ENCODE assay signal across 23 mouse cellular contexts in genomic region chr11:53081310-53081709, GRCm38 (mm10).
"Had no signal": no experiment of that assay in that cellular context is flagged by ENCODE, and none has a peak within 500 bp of the region (broad histone marks: within the 10 kb centered on the region; RNA-seq: fewer than 3 reads in every experiment).

No protein-coding gene starts in this region.

- DNase-seq: kidney, postnatal 10 days; layer of hippocampus, postnatal 36 days; left cerebral cortex, postnatal 4 days; liver, postnatal 0 days; lung, embryonic 14.5 days; right cerebral cortex, adult 18-20 months; right cerebral cortex, postnatal 14 days; right cerebral cortex, postnatal 4 days; spleen, adult 18-20 months; thymus, postnatal 25 days had no signal

- H3K9me3 ChIP-seq: limb, embryonic 15.5 days; midbrain, embryonic 15.5 days; neural tube, embryonic 15.5 days; stomach, embryonic 15.5 days had no signal

- ATAC-seq: liver, postnatal 0 days; lung, postnatal 0 days; midbrain, embryonic 15.5 days had no signal

- H3K4me3 ChIP-seq: kidney, embryonic 15.5 days; left cerebral cortex, adult 2 months; limb, embryonic 12.5 days; limb, embryonic 15.5 days; midbrain, embryonic 12.5 days; midbrain, embryonic 15.5 days; neural tube, embryonic 12.5 days; neural tube, embryonic 15.5 days; stomach, embryonic 15.5 days had no signal

- H3K9ac ChIP-seq: kidney, embryonic 15.5 days; limb, embryonic 12.5 days; limb, embryonic 15.5 days; liver, embryonic 14.5 days; liver, postnatal 0 days; lung, embryonic 14.5 days; midbrain, embryonic 12.5 days; midbrain, embryonic 15.5 days; neural tube, embryonic 12.5 days; neural tube, embryonic 15.5 days; stomach, embryonic 15.5 days had no signal

- H3K4me1 ChIP-seq: midbrain, embryonic 12.5 days; midbrain, embryonic 15.5 days; neural tube, embryonic 12.5 days; stomach, embryonic 15.5 days had no signal

- H3K36me3 ChIP-seq: kidney, embryonic 15.5 days; limb, embryonic 12.5 days; limb, embryonic 15.5 days; midbrain, embryonic 12.5 days; midbrain, embryonic 15.5 days; neural tube, embryonic 12.5 days; neural tube, embryonic 15.5 days; stomach, embryonic 15.5 days had no signal

- H3K4me2 ChIP-seq: kidney, embryonic 15.5 days; limb, embryonic 12.5 days; limb, embryonic 15.5 days; liver, embryonic 11.5 days; lung, embryonic 14.5 days; midbrain, embryonic 12.5 days; midbrain, embryonic 15.5 days; neural tube, embryonic 12.5 days; neural tube, embryonic 15.5 days; stomach, embryonic 15.5 days had no signal

- H3K27ac ChIP-seq: kidney, embryonic 15.5 days; left cerebral cortex, adult 2 months; limb, embryonic 12.5 days; limb, embryonic 15.5 days; liver, embryonic 14.5 days; macrophage; midbrain, embryonic 12.5 days; midbrain, embryonic 15.5 days; neural tube, embryonic 12.5 days; neural tube, embryonic 15.5 days; stomach, embryonic 15.5 days had no signal

- H3K27me3 ChIP-seq: kidney, embryonic 15.5 days; limb, embryonic 12.5 days; midbrain, embryonic 12.5 days; midbrain, embryonic 15.5 days; neural tube, embryonic 12.5 days; neural tube, embryonic 15.5 days; stomach, embryonic 15.5 days had no signal
